Mouse (Mus musculus): ENCODE measurements at regions not wholly inside any gene's neighbourhood (a gene's known extent, or its start where the extent isn't known, plus 50 kb on each side); places are given as distances from the start of the nearest gene placed in this dataset.

- no peaks in the 10 kb centered on the region for H3K36me3 ChIP-seq (ENCODE audit: control insufficient read depth, insufficient read depth, low read length)
- H3K4me3 ChIP-seq (replicated peaks; ENCODE audit: low read length): no peak overlapping the region
- no peak overlapping the region for H3K27ac ChIP-seq (ENCODE audit: low read length)
- WGBS: 77% methylated on average over 1 of the region's 1 CpGs
- H3K9me3 ChIP-seq (replicated peaks; ENCODE audit: control insufficient read depth, low read length): no peaks in the 10 kb centered on the region
- no peak for ATAC-seq (ENCODE audit: insufficient read depth, low FRiP score)
- no peaks in the 10 kb centered on the region for H3K27me3 ChIP-seq (ENCODE audit: control insufficient read depth, insufficient read depth, low read length)
- H3K4me2 ChIP-seq (ENCODE audit: low read depth, low read length): no peak overlapping the region
- H3K4me1 ChIP-seq (ENCODE audit: control insufficient read depth, insufficient read depth, low read length): no peaks in the 10 kb centered on the region
- no peak overlapping the region for H3K9ac ChIP-seq (ENCODE audit: low read length)
Measured at GRCm38 (mm10) chr5:116719200-116719599, 127.6 kb upstream of the Srrm4 start.

- H3K4me3 ChIP-seq (replicated peaks; ENCODE audit: low read length): no peak overlapping the region
- no peaks in the 10 kb centered on the region for H3K36me3 ChIP-seq (ENCODE audit: control insufficient read depth, insufficient read depth, low read length)
- H3K27me3 ChIP-seq (ENCODE audit: control insufficient read depth, insufficient read depth, low read length): no peaks in the 10 kb centered on the region
- no peaks in the 10 kb centered on the region for H3K9me3 ChIP-seq (replicated peaks; ENCODE audit: control insufficient read depth, low read length)
- ATAC-seq (ENCODE audit: insufficient read depth, low FRiP score): no peak
- H3K9ac ChIP-seq (ENCODE audit: low read length): no peak overlapping the region
- WGBS: 24% methylated on average over 7 of the region's 7 CpGs
- H3K27ac ChIP-seq (ENCODE audit: low read length): no peak overlapping the region
- no peak overlapping the region for H3K4me2 ChIP-seq (ENCODE audit: low read depth, low read length)
- H3K4me1 ChIP-seq (ENCODE audit: control insufficient read depth, insufficient read depth, low read length): no peaks in the 10 kb centered on the region
Measured at GRCm38 (mm10) chr5:116714256-116714655, 122.6 kb upstream of the Srrm4 start.

GRCm38 (mm10) chr5:116712056-116712455 is 120.4 kb upstream of the Srrm4 start:
- no peak for ATAC-seq (ENCODE audit: insufficient read depth, low FRiP score)
- WGBS: 83% methylated on average over 3 of the region's 3 CpGs
- Histone ChIP-seq H3K27ac (ENCODE audit: low read length) (no peak overlapping the region), H3K27me3 (ENCODE audit: control insufficient read depth, insufficient read depth, low read length) (no peaks in the 10 kb centered on the region), H3K9ac (ENCODE audit: low read length) (no peak overlapping the region), H3K9me3 (replicated peaks; ENCODE audit: control insufficient read depth, low read length) (no peaks in the 10 kb centered on the region), H3K4me1 (ENCODE audit: control insufficient read depth, insufficient read depth, low read length) (no peaks in the 10 kb centered on the region), H3K4me2 (ENCODE audit: low read depth, low read length) (no peak overlapping the region), H3K36me3 (ENCODE audit: control insufficient read depth, insufficient read depth, low read length) (no peaks in the 10 kb centered on the region), H3K4me3 (replicated peaks; ENCODE audit: low read length) (no peak overlapping the region)

- H3K9me3 ChIP-seq (replicated peaks; ENCODE audit: control insufficient read depth, low read length): no peaks in the 10 kb centered on the region
- no peaks in the 10 kb centered on the region for H3K36me3 ChIP-seq (ENCODE audit: control insufficient read depth, insufficient read depth, low read length)
- H3K4me3 ChIP-seq (replicated peaks; ENCODE audit: low read length): no peak overlapping the region
- WGBS: 27% methylated on average over 6 of the region's 6 CpGs
- no peaks in the 10 kb centered on the region for H3K27me3 ChIP-seq (ENCODE audit: control insufficient read depth, insufficient read depth, low read length)
- H3K4me1 ChIP-seq (ENCODE audit: control insufficient read depth, insufficient read depth, low read length): no peaks in the 10 kb centered on the region
- ATAC-seq (ENCODE audit: insufficient read depth, low FRiP score): no peak
- no peak overlapping the region for H3K9ac ChIP-seq (ENCODE audit: low read length)
- H3K4me2 ChIP-seq (ENCODE audit: low read depth, low read length): no peak overlapping the region
- no peak overlapping the region for H3K27ac ChIP-seq (ENCODE audit: low read length)
Measured at GRCm38 (mm10) chr5:116708505-116708904, 116.9 kb upstream of the Srrm4 start.

- no peaks in the 10 kb centered on the region for H3K4me1 ChIP-seq (ENCODE audit: control insufficient read depth, insufficient read depth, low read length)
- H3K27me3 ChIP-seq (ENCODE audit: control insufficient read depth, insufficient read depth, low read length): no peaks in the 10 kb centered on the region
- H3K9ac ChIP-seq (ENCODE audit: low read length): no peak overlapping the region
- no peaks in the 10 kb centered on the region for H3K36me3 ChIP-seq (ENCODE audit: control insufficient read depth, insufficient read depth, low read length)
- H3K27ac ChIP-seq (ENCODE audit: low read length): no peak overlapping the region
- H3K9me3 ChIP-seq (replicated peaks; ENCODE audit: control insufficient read depth, low read length): no peaks in the 10 kb centered on the region
- ATAC-seq (ENCODE audit: insufficient read depth, low FRiP score): no peak
- WGBS: 61% methylated on average over 5 of the region's 5 CpGs
- H3K4me3 ChIP-seq (replicated peaks; ENCODE audit: low read length): no peak overlapping the region
- H3K4me2 ChIP-seq (ENCODE audit: low read depth, low read length): no peak overlapping the region
Measured at GRCm38 (mm10) chr5:116662466-116662865, 70.8 kb upstream of the Srrm4 start.

GRCm38 (mm10) chr5:116661851-116662250 is 70.2 kb upstream of the Srrm4 start:
- H3K4me3 ChIP-seq (replicated peaks; ENCODE audit: low read length): no peak overlapping the region
- H3K36me3 ChIP-seq (ENCODE audit: control insufficient read depth, insufficient read depth, low read length): no peaks in the 10 kb centered on the region
- H3K9ac ChIP-seq (ENCODE audit: low read length): no peak overlapping the region
- H3K27ac ChIP-seq (ENCODE audit: low read length): no peak overlapping the region
- H3K4me1 ChIP-seq (ENCODE audit: control insufficient read depth, insufficient read depth, low read length): no peaks in the 10 kb centered on the region
- H3K27me3 ChIP-seq (ENCODE audit: control insufficient read depth, insufficient read depth, low read length): no peaks in the 10 kb centered on the region
- WGBS: 58% methylated on average over 2 of the region's 2 CpGs
- H3K4me2 ChIP-seq (ENCODE audit: low read depth, low read length): no peak overlapping the region
- no peaks in the 10 kb centered on the region for H3K9me3 ChIP-seq (replicated peaks; ENCODE audit: control insufficient read depth, low read length)
- ATAC-seq (ENCODE audit: insufficient read depth, low FRiP score): no peak

GRCm38 (mm10) chr5:116654486-116655420 is 63.1 kb upstream of the Srrm4 start:
- Histone ChIP-seq H3K36me3 (ENCODE audit: control insufficient read depth, insufficient read depth, low read length) (no peaks in the 10 kb centered on the region), H3K4me1 (ENCODE audit: control insufficient read depth, insufficient read depth, low read length) (no peaks in the 10 kb centered on the region), H3K4me2 (ENCODE audit: low read depth, low read length) (no peak overlapping the region), H3K27me3 (ENCODE audit: control insufficient read depth, insufficient read depth, low read length) (no peaks in the 10 kb centered on the region), H3K4me3 (replicated peaks; ENCODE audit: low read length) (no peak overlapping the region), H3K9ac (ENCODE audit: low read length) (no peak overlapping the region), H3K9me3 (replicated peaks; ENCODE audit: control insufficient read depth, low read length) (no peaks in the 10 kb centered on the region), H3K27ac (ENCODE audit: low read length) (no peak overlapping the region)
- ATAC-seq (ENCODE audit: insufficient read depth, low FRiP score): no peak
- 81% methylated on average over 17 of the region's 17 CpGs for WGBS

Data from stomach, embryonic 16.5 days (tissue).